Mouse (Mus musculus): ENCODE measurements around the gene Ophn1. TPM values are rescaled to one million over a fixed set of nuclear protein-coding genes. Genes with fewer than 3 reads are reported as not detected.

Ophn1 gene
- polyA plus RNA-seq (2015; fragmentation: Illumina TruSeq; extraction: RNeasy Lipid Tissue Mini Kit (QIAGEN cat#74804); ENCODE audit: insufficient read depth, low replicate concordance) = 2.0 TPM

GRCm38 (mm10) chrX:98890406-98891116 lies at the start of gene Ophn1:
Gene Ophn1 (minus strand): TSS chrX:98891025.

DNA sequence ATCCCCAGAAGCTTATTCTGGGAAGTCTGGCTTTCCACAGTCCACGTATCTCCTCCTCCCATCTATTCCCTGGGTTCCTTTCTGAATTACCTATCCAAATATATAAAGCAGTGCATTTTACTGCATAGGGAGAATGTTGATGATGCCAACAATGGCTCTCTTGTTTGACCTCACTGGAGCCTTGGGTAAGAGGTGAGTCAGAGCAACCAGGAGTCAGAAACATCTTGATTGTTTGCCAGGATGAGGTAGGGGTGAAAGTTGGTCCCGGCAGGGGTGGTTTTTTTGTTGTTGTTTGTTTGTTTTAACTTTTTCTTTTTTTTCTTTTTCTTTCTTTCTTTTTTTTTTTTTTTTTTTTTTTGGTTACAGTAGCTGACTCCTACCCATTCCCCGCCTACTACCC lies 45.3 kb upstream of the Ophn1 start, which contains the start of gene Yipf6:
Gene Yipf6, plus strand, starts transcription at position 216 of the 400 bp plus-strand sequence.

Other genes starting within 250 kb of the Ophn1 start
- gene Yipf6, start 45.3 kb upstream of the Ophn1 start, polyA plus RNA-seq (2015; fragmentation: Illumina TruSeq; extraction: RNeasy Lipid Tissue Mini Kit (QIAGEN cat#74804); ENCODE audit: insufficient read depth, low replicate concordance) = 39.4 TPM
- 7.3 TPM for gene Stard8, start 112.2 kb upstream of the Ophn1 start, polyA plus RNA-seq (2015; fragmentation: Illumina TruSeq; extraction: RNeasy Lipid Tissue Mini Kit (QIAGEN cat#74804); ENCODE audit: insufficient read depth, low replicate concordance)
- gene Efnb1, start 245.1 kb upstream of the Ophn1 start, polyA plus RNA-seq (2015; fragmentation: Illumina TruSeq; extraction: RNeasy Lipid Tissue Mini Kit (QIAGEN cat#74804); ENCODE audit: insufficient read depth, low replicate concordance) = 4.8 TPM

Data from spleen, adult 10 weeks (tissue).